Mouse (Mus musculus): Measurements from ENCODE around the gene Csnk1g1. TPM values are rescaled to one million over a fixed set of nuclear protein-coding genes. Genes with fewer than 3 reads are reported as not detected.

The Csnk1g1 gene
- total RNA-seq, 1 experiment: 23.5 TPM

DNA sequence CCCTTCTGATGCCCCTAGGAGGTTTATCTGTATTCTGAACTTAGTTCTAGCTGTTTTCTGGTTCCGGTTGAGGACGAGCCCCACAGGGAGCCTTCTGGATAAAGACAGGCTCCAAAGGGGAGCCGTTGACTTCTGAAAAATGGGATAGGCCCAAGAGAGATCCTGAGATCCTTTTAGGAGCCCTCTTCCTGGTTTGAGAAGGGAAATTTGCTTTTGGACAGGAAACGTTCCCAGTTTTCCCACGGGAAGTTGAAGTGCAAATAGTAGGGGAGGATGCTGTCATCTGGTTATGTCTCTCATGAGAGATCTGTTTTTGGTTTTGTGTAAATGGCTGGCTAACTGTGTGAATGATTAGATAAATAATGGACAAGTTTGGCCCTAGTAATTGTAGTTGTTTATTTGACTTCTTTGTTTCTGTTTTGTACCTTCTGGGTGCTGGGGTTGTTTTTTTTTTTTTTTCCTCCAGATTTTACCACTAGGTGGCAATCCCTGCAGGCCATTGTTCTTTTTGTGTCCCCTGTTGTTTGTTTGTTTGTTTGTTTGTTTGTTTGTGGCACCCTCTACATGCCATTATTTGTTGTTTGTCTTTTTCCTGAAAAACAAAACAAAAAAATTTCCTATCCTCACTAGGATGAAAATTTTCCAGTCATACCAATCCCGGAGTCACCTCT, 141.3 kb downstream of the Csnk1g1 start:
- no peak for TF ChIP-seq ZC3H11A (IDR thresholded peaks at IDR 0.05; ENCODE audit: borderline replicate concordance, low read depth, low read length)
- TF ChIP-seq MAFK (IDR thresholded peaks at IDR 0.05; ENCODE audit: insufficient read depth, low read depth, low read length): no peak
- peak; percentile 85 for TF ChIP-seq ZNF384 (IDR thresholded peaks at IDR 0.05; ENCODE audit: low read depth, low read length)
- TF ChIP-seq HCFC1 (IDR thresholded peaks at IDR 0.05; ENCODE audit: borderline replicate concordance, insufficient read depth, low read length): no peak
- TF ChIP-seq CHD2 (IDR thresholded peaks at IDR 0.05; ENCODE audit: low read depth, low read length): no peak
- H3K36me3 ChIP-seq (ENCODE audit: control insufficient read depth, insufficient read depth, low read length, poor library complexity, severe bottlenecking): no peaks in the 10 kb centered on the region
- H3K27ac ChIP-seq (ENCODE audit: insufficient read depth, low read depth, low read length, poor library complexity, severe bottlenecking): no peak overlapping the region
- DNase-seq (ENCODE audit: low read depth, low spot score): no peak
- no peaks in the 10 kb centered on the region for H3K4me1 ChIP-seq (ENCODE audit: control insufficient read depth in 2 of 2, insufficient read depth in 2 of 2, low read length in 2 of 2, poor library complexity in 1 of 2)
- in situ Hi-C loops (cut with MboI; ENCODE audit: low sequenced_read_pairs in 2 of 2, unreplicated experiment in 2 of 2): no loop called here
- no peak overlapping the region for H3K9ac ChIP-seq (ENCODE audit: insufficient read depth, low read depth, low read length, poor library complexity, severe bottlenecking)
- H3K9me3 ChIP-seq (ENCODE audit: control insufficient read depth, insufficient read depth, low read depth, low read length): peaks cover 3% of the 10 kb centered on the region
- no peak overlapping the region for H3K4me3 ChIP-seq (ENCODE audit: insufficient read depth in 1 of 2, low read depth in 1 of 2, low read length in 2 of 2, poor library complexity in 1 of 2, severe bottlenecking in 1 of 2)

DNA sequence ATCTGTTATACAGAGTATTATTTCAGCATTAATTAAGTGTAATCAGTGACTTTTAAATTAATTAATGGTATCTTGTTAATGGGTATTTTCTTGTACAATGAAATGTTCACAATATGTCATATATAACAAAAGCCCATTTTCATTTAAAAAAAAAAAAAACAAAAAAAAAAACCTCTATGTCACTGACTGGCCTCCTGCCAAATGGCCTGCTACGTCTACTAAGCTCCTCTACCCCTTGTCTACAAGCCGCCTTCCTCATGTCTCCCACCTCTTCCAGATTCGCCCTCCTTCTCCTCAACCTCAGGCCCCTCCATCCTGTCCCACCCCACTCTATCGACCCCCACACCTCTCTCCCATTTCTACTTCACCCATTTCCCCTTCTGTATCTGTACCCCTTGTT, 142.8 kb downstream of the Csnk1g1 start:
- Histone ChIP-seq H3K4me1 (ENCODE audit: control insufficient read depth in 2 of 2, insufficient read depth in 2 of 2, low read length in 2 of 2, poor library complexity in 1 of 2) (no peaks in the 10 kb centered on the region), H3K9ac (ENCODE audit: insufficient read depth, low read depth, low read length, poor library complexity, severe bottlenecking) (no peak overlapping the region), H3K27ac (ENCODE audit: insufficient read depth, low read depth, low read length, poor library complexity, severe bottlenecking) (no peak overlapping the region), H3K4me3 (ENCODE audit: insufficient read depth in 1 of 2, low read depth in 1 of 2, low read length in 2 of 2, poor library complexity in 1 of 2, severe bottlenecking in 1 of 2) (no peak overlapping the region), H3K36me3 (ENCODE audit: control insufficient read depth, insufficient read depth, low read length, poor library complexity, severe bottlenecking) (no peaks in the 10 kb centered on the region), H3K9me3 (ENCODE audit: control insufficient read depth, insufficient read depth, low read depth, low read length) (peaks cover 3% of the 10 kb centered on the region)
- in situ Hi-C loops (cut with MboI; ENCODE audit: low sequenced_read_pairs in 2 of 2, unreplicated experiment in 2 of 2): no loop called here
- no peak for DNase-seq (ENCODE audit: low read depth, low spot score)
- TF ChIP-seq CHD2 (IDR thresholded peaks at IDR 0.05; ENCODE audit: low read depth, low read length): no peak
- no peak for TF ChIP-seq ZC3H11A (IDR thresholded peaks at IDR 0.05; ENCODE audit: borderline replicate concordance, low read depth, low read length)
- TF ChIP-seq ZNF384 (IDR thresholded peaks at IDR 0.05; ENCODE audit: low read depth, low read length): no peak
- TF ChIP-seq MAFK (IDR thresholded peaks at IDR 0.05; ENCODE audit: insufficient read depth, low read depth, low read length): no peak
- TF ChIP-seq HCFC1 (IDR thresholded peaks at IDR 0.05; ENCODE audit: borderline replicate concordance, insufficient read depth, low read length): no peak

- Histone ChIP-seq H3K4me3 (ENCODE audit: insufficient read depth in 1 of 2, low read depth in 1 of 2, low read length in 2 of 2, poor library complexity in 1 of 2, severe bottlenecking in 1 of 2) (no peak overlapping the region), H3K27ac (ENCODE audit: insufficient read depth, low read depth, low read length, poor library complexity, severe bottlenecking) (no peak overlapping the region), H3K4me1 (ENCODE audit: control insufficient read depth in 2 of 2, insufficient read depth in 2 of 2, low read length in 2 of 2, poor library complexity in 1 of 2) (no peaks in the 10 kb centered on the region), H3K9me3 (ENCODE audit: control insufficient read depth, insufficient read depth, low read depth, low read length) (peaks cover 3% of the 10 kb centered on the region), H3K9ac (ENCODE audit: insufficient read depth, low read depth, low read length, poor library complexity, severe bottlenecking) (no peak overlapping the region), H3K36me3 (ENCODE audit: control insufficient read depth, insufficient read depth, low read length, poor library complexity, severe bottlenecking) (no peaks in the 10 kb centered on the region)
- DNase-seq (ENCODE audit: low read depth, low spot score): no peak
- TF ChIP-seq CHD2 (IDR thresholded peaks at IDR 0.05; ENCODE audit: low read depth, low read length): no peak
- TF ChIP-seq MAFK (IDR thresholded peaks at IDR 0.05; ENCODE audit: insufficient read depth, low read depth, low read length): no peak
- TF ChIP-seq ZNF384 (IDR thresholded peaks at IDR 0.05; ENCODE audit: low read depth, low read length): no peak
- no peak for TF ChIP-seq HCFC1 (IDR thresholded peaks at IDR 0.05; ENCODE audit: borderline replicate concordance, insufficient read depth, low read length)
- no peak for TF ChIP-seq ZC3H11A (IDR thresholded peaks at IDR 0.05; ENCODE audit: borderline replicate concordance, low read depth, low read length)
- in situ Hi-C loops (cut with MboI; ENCODE audit: low sequenced_read_pairs in 2 of 2, unreplicated experiment in 2 of 2): no loop called here
These were observed 144.0 kb downstream of the Csnk1g1 start for GRCm38 (mm10) chr9:66052731-66053130.

DNA sequence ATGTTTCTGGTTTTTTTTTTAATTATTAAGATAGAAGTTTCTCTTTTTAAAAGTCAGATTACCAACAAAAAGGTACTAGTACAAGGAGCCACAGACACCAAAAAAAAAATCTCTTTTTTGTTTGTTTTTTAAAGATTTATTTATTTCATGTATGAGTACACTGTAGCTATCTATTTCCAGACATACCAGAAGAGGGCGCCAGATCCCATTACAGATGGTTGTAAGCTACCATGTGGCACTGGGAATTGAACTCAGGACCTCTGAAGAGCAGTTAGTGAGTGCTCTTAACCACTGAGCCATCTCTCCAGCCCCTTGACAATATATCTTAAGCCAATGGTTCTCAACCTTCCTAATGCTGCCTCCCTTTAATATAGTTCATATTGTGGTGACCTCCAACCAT, 144.9 kb downstream of the Csnk1g1 start:
- no peaks in the 10 kb centered on the region for H3K36me3 ChIP-seq (ENCODE audit: control insufficient read depth, insufficient read depth, low read length, poor library complexity, severe bottlenecking)
- no peak overlapping the region for H3K9ac ChIP-seq (ENCODE audit: insufficient read depth, low read depth, low read length, poor library complexity, severe bottlenecking)
- H3K9me3 ChIP-seq (ENCODE audit: control insufficient read depth, insufficient read depth, low read depth, low read length): peaks cover 3% of the 10 kb centered on the region
- no peaks in the 10 kb centered on the region for H3K4me1 ChIP-seq (ENCODE audit: control insufficient read depth in 2 of 2, insufficient read depth in 2 of 2, low read length in 2 of 2, poor library complexity in 1 of 2)
- H3K4me3 ChIP-seq (ENCODE audit: insufficient read depth in 1 of 2, low read depth in 1 of 2, low read length in 2 of 2, poor library complexity in 1 of 2, severe bottlenecking in 1 of 2): no peak overlapping the region
- H3K27ac ChIP-seq (ENCODE audit: insufficient read depth, low read depth, low read length, poor library complexity, severe bottlenecking): no peak overlapping the region
- no peak for TF ChIP-seq ZC3H11A (IDR thresholded peaks at IDR 0.05; ENCODE audit: borderline replicate concordance, low read depth, low read length)
- no peak for DNase-seq (ENCODE audit: low read depth, low spot score)
- in situ Hi-C loops (cut with MboI; ENCODE audit: low sequenced_read_pairs in 2 of 2, unreplicated experiment in 2 of 2): no loop called here
